Mouse (Mus musculus) liver, embryonic 14.5 days (tissue): ENCODE results near the gene Smarca4. TPM values are rescaled to one million over a fixed set of nuclear protein-coding genes. Genes with fewer than 3 reads are reported as not detected.
A peak's percentile ranks its signal among the peaks of the same experiment; 100 is the strongest.

ENCODE experiments used
- ATAC-seq: fragments of 200-750 bp; cut with Nextera tagmentation; 2 replicates; pipeline ENCODE4 v1.8.0; 2017; ENCODE audit warnings: moderate number of reproducible peaks, mild to moderate bottlenecking, moderate library complexity; ENCODE audit not compliant: insufficient read depth
- DNase-seq, 3 experiments: peaks; one replicate each; pipeline ENCODE4 v3.0.0-alpha.2; 2012 to 2013; ENCODE audit warnings: low read depth in 3 of 3, low spot score in 3 of 3
- H3K27ac ChIP-seq: fragments of 300-500 bp; sonication (generic); 2 replicates; pipeline ENCODE4 v1.5.1; 2014; ENCODE audit warnings: moderate library complexity, mild to moderate bottlenecking, control low read depth, inconsistent platforms
- H3K27me3 ChIP-seq: fragments of 300-500 bp; sonication (generic); 2 replicates; pipeline ENCODE4 v1.6.1; 2014; ENCODE audit warnings: mild to moderate bottlenecking, low read length, moderate library complexity; ENCODE audit not compliant: control insufficient read depth, insufficient read depth
- H3K36me3 ChIP-seq: fragments of 300-500 bp; sonication (generic); replicated peaks from 2 replicates; pipeline ENCODE4 v1.6.1; 2014; ENCODE audit warnings: low read depth; ENCODE audit not compliant: control insufficient read depth, insufficient read depth
- H3K4me1 ChIP-seq, 2 experiments: fragments of 200-500 bp in 1 of 2; fragments of 300-500 bp in 1 of 2; sonication (generic) in 1 of 2; replicated peaks; 2 replicates each; pipeline ENCODE4 v1.6.1; 2012 to 2014; ENCODE audit warnings: antibody characterized with exemption in 1 of 2, inconsistent platforms in 1 of 2, low read length in 1 of 2; ENCODE audit not compliant: control insufficient read depth in 2 of 2, insufficient read depth in 2 of 2
- H3K4me2 ChIP-seq: fragments of 300-500 bp; sonication (generic); 2 replicates; pipeline ENCODE4 v1.6.1; 2014; ENCODE audit warnings: low read depth, mild to moderate bottlenecking, control low read depth, moderate library complexity
- H3K4me3 ChIP-seq, 2 experiments: fragments of 200-500 bp in 1 of 2; fragments of 300-500 bp in 1 of 2; sonication (generic) in 1 of 2; 2 replicates each; pipeline ENCODE4 v1.5.1; 2012 to 2014; ENCODE audit warnings: low read depth in 2 of 2, low read length in 2 of 2, mild to moderate bottlenecking in 2 of 2, control low read depth in 1 of 2, inconsistent platforms in 1 of 2, moderate library complexity in 1 of 2; ENCODE audit not compliant: insufficient read depth in 1 of 2
- H3K9ac ChIP-seq: fragments of 300-500 bp; sonication (generic); replicated peaks from 2 replicates; pipeline ENCODE4 v1.6.1; 2014; ENCODE audit warnings: mild to moderate bottlenecking, control low read depth, moderate library complexity
- H3K9me3 ChIP-seq: fragments of 300-500 bp; sonication (generic); 2 replicates; pipeline ENCODE4 v1.6.1; 2016; ENCODE audit warnings: low read length, mixed read lengths; ENCODE audit not compliant: control insufficient read depth
- CTCF ChIP-seq: IDR thresholded peaks from 2 replicates; pipeline ENCODE4 v1.5.1; 2016; ENCODE audit warnings: antibody characterized with exemption, low read depth, control low read depth
- EP300 ChIP-seq: IDR thresholded peaks from 2 replicates; pipeline ENCODE4 v1.6.1; 2016; ENCODE audit warnings: antibody characterized with exemption, low read depth
- WGBS: fragments of 180-500 bp; shearing (Covaris S2); extraction: QIAGEN DNeasy Blood & Tissue Kit; methylation state at CpG from one replicate; pipeline ENCODE4 v1.1.7; 2014; ENCODE audit not compliant: insufficient replicate concordance; 5-methylcytosine and 5-hydroxymethylcytosine counted together
- polyA plus RNA-seq, 2 experiments: library from polyadenylated mRNA; depleted of rRNA in 1 of 2; stranded (reverse) in 1 of 2; unstranded in 1 of 2; fragments of >200 nt; fragmentation: Nextera tagmentation in 1 of 2; extraction: Ambion mirVana in 1 of 2; gene quantifications; 2 replicates each; pipeline versions ENCODE4 v1.2.1 to v1.2.3; 2012 to 2014

The Smarca4 gene
- polyA plus RNA-seq, 2 experiments: 17.7 to 20.6 TPM

DNA sequence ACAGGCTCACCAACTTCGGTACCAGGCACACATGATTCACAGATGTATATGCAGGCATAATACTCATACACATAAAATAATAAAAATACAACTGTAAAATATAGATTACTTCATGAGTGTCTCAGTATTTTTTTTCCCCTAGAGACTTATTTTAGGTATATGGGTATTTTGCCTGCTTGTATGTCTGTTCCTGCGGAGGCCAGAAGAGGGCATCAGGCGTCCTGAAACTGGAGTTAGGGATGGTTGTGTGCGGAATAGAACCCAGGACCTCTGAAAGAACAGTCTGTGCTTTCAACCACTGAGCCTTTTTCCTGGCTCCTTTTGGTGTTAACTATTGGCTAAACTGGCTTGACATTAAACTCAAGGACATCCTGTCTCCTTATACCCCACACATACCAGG, 66.9 kb downstream of the Smarca4 start:
- H3K4me1 ChIP-seq: no peaks in the 10 kb centered on the region
- H3K4me3 ChIP-seq: no peak overlapping the region
- TF ChIP-seq CTCF (peak; percentile 49), EP300 (no peak)
- H3K9ac ChIP-seq: no peak overlapping the region
- no peaks in the 10 kb centered on the region for H3K27me3 ChIP-seq
- WGBS: 81% methylated on average over 4 of the region's 4 CpGs
- H3K9me3 ChIP-seq: no peaks in the 10 kb centered on the region
- H3K36me3 ChIP-seq: peaks cover 65% of the 10 kb centered on the region
- DNase-seq (no peak), ATAC-seq (no peak)
- H3K4me2 ChIP-seq: no peak overlapping the region
- no peak overlapping the region for H3K27ac ChIP-seq

DNA sequence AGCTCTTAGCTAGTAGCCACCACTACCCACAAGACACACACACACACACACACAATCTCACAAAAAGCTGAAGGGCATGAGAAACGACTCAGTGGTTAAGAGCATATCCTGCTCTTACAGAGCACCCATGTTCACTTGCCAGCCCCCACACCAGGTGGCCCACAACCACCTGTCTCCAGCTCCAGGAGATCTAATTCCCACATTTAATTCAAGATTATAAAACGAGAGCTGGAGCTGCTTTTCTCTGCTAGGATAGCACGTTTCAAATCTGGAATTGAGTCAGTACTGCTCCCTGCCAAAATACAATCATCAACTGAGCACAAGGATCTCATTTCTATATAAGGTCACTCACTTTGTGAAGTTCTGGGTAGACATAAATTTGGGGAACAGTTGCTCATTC, 67.9 kb downstream of the Smarca4 start:
- H3K36me3 ChIP-seq: peaks cover 55% of the 10 kb centered on the region

DNA sequence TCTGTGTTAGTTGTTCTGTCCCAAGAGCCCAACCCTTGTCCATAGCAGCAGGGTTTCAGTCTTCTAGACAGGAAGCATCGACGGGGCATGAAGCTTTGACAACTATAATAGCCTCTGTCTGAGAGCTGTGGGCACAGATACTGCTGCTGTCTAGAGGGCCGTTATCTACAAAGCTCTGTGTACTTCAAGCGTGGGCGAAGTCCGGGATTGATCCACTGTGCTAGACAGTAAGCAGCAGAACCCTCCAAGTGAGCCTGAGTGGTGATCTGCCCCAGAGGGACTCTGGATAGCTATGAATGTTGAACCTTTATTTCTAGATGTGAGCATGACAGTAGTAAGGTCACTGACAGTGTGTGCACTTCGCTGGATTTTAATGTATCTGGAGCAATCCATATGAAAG, 72.6 kb downstream of the Smarca4 start:
- Histone ChIP-seq H3K36me3 (peaks cover 37% of the 10 kb centered on the region), H3K27me3 (no peaks in the 10 kb centered on the region), H3K4me3 (no peak overlapping the region), H3K9ac (no peak overlapping the region), H3K4me1 (peaks cover 0 to 3% of the 10 kb centered on the region in 2 experiments; a peak in 1 of 4 replicates), H3K4me2 (no peak overlapping the region), H3K27ac (no peak overlapping the region), H3K9me3 (no peaks in the 10 kb centered on the region)
- TF ChIP-seq CTCF (no peak), EP300 (no peak)
- WGBS: 57% methylated on average over 7 of the region's 7 CpGs
- DNase-seq (peak in 1 of 3 experiments; percentile 14), ATAC-seq (0 out of 2 replicates have a peak, but pooled peaks have one; percentile 31)

More for the DNA sequence above, 67.9 kb downstream of the Smarca4 start:
- no peaks in the 10 kb centered on the region for H3K9me3 ChIP-seq
- no peak overlapping the region for H3K27ac ChIP-seq
- no peak overlapping the region for H3K9ac ChIP-seq
- peaks cover 0 to 2% of the 10 kb centered on the region in 2 experiments; a peak in 1 of 4 replicates for H3K4me1 ChIP-seq
- H3K4me2 ChIP-seq: no peak overlapping the region
- no peaks in the 10 kb centered on the region for H3K27me3 ChIP-seq
- no peak overlapping the region for H3K4me3 ChIP-seq
- TF ChIP-seq EP300 (no peak), CTCF (no peak)
- 66% methylated on average over 3 of the region's 3 CpGs for WGBS
- no peak for ATAC-seq
- no peak for DNase-seq

DNA sequence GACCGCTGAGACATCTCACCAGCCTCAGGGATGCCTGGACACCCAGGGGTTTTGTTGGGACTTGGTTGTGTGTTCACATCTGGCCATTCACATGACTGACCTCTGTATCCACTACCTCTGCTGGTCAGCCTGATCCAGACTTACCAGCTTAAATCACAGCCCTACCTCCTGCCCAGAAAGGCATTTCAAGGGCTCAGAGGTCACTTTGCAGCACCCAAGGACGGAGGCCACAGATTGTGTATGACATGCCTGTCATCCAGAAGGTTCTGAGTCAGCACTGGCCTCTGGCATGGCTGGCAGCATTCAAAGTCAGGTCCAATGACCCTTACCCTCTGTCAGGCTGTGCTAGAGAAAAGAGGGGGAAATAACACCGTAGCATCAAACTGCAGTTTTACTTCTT, 74.1 kb downstream of the Smarca4 start:
- Histone ChIP-seq H3K4me1 (peaks cover 0 to 3% of the 10 kb centered on the region in 2 experiments; a peak in 1 of 4 replicates), H3K4me3 (no peak overlapping the region), H3K4me2 (no peak overlapping the region), H3K27me3 (no peaks in the 10 kb centered on the region), H3K9ac (no peak overlapping the region), H3K36me3 (peaks cover 24% of the 10 kb centered on the region), H3K27ac (no peak overlapping the region), H3K9me3 (no peaks in the 10 kb centered on the region)
- 78% methylated on average over 3 of the region's 3 CpGs for WGBS
- TF ChIP-seq CTCF: no peak
- TF ChIP-seq EP300: no peak
- no peak for DNase-seq
- no peak for ATAC-seq

DNA sequence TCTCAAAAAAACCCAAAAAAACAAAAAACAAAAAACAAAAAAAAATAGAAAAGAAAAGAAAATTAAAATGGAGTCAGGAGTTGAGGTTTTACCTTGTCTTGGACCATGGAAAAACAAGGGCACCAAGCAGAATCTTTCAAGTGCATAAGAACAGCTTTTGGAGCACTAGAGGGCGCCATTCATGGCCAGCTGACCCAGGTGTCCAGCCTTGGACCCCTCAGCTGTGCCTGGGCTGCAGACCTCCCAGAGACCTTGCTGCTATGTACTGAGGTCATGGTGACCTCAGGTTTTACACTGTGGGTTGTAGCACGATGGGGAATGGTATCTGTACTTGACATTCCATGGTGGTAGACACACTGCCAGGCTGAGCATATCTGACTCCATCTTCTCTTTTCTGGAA, 75.9 kb downstream of the Smarca4 start:
- WGBS: 43% methylated on average over 2 of the region's 2 CpGs
- Histone ChIP-seq H3K9ac (no peak overlapping the region), H3K4me1 (peaks cover 0 to 3% of the 10 kb centered on the region in 2 experiments; a peak in 1 of 4 replicates), H3K36me3 (peaks cover 13% of the 10 kb centered on the region), H3K4me2 (no peak overlapping the region), H3K4me3 (no peak overlapping the region), H3K27ac (no peak overlapping the region), H3K27me3 (no peaks in the 10 kb centered on the region), H3K9me3 (no peaks in the 10 kb centered on the region)
- TF ChIP-seq CTCF (peak; percentile 74), EP300 (no peak)
- no peak for ATAC-seq
- no peak for DNase-seq
